Mouse (Mus musculus): ENCODE results near the gene Ahdc1.

The Ahdc1 gene

DNA sequence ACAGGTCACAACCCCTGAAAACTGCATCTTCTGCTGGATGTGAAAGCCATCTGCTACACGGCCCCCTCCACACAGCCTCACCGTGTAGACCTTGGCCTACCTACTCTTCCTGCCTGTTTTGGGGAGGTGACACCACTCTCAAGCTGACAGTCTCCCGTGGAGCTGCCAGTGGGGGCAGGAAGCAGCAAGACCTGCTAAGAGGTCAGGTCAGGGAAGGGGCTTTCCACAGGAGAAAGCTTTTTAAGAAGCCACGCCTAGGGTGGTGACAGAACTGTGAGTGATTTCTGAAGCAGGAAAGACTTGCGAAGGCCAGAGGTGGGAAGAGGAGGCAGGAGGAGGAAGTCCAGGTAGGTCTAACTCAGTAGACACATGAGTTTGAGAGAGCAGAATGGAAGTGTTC, 67.9 kb downstream of the Ahdc1 start:
- no peak for DNase-seq (ENCODE audit: low spot score)

DNA sequence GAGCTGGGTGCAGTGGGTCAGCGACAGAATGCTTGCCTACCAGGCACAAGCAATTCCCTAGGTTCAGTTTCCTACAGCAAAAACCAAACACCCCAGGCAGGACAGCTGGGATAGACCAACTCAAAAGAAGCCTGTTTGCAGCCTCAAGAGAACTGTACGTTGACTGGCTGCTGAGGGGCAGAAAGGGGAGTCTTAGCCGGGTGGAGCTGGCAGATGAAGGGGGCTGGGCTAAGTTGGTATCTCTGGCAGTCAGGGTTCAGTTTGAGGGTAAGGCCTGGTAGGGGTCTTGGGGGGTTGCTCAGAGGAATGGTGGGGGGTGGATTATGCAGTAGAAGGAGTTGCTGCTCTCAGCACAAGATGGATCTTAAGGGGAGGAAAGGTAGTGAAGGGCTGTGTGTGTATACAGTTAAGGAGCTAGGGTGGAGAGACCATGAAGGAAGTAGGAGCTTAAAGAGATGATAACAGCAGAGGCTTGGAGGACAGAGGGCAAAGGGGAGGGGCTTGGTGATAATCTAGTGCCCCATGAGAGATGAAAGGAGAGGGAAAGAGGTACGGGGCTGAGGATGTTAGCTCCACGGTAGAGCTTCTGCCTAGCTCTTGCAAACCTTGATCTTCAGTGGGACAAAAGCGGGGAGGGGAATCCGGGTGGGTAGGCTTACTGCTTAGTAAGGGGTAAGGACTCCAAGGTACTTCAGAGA, 68.5 kb downstream of the Ahdc1 start:
- no peak for DNase-seq (ENCODE audit: low spot score)

DNA sequence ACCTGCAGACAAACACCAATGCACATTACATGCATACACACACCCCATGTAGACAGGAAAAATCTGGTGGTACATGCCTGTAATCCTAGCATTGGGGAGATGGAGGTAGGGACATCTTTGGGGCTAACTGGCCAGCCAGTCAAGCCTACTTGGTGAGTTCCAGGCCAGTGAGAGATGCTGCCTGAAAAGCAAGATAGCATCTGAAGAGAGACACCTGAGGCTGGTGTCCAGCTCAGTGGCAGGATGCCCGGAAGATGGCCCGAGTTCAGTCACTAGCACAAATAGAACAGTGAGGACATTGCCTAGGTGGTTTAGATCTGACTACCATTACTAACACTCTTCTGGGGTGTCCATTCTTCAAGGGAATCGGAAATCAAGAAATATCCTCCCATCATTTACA, 69.8 kb downstream of the Ahdc1 start:
- DNase-seq (ENCODE audit: low spot score): no peak

GRCm38 (mm10) chr4:133082216-133082773, 71.2 kb downstream of the Ahdc1 start:
- DNase-seq (ENCODE audit: low spot score): no peak

GRCm38 (mm10) chr4:133083991-133084861, 73.2 kb downstream of the Ahdc1 start:
- peak; percentile 74 for DNase-seq (ENCODE audit: low spot score)

GRCm38 (mm10) chr4:133085011-133085782, 74.1 kb downstream of the Ahdc1 start:
- peak; percentile 58 for DNase-seq (ENCODE audit: low spot score)

DNA sequence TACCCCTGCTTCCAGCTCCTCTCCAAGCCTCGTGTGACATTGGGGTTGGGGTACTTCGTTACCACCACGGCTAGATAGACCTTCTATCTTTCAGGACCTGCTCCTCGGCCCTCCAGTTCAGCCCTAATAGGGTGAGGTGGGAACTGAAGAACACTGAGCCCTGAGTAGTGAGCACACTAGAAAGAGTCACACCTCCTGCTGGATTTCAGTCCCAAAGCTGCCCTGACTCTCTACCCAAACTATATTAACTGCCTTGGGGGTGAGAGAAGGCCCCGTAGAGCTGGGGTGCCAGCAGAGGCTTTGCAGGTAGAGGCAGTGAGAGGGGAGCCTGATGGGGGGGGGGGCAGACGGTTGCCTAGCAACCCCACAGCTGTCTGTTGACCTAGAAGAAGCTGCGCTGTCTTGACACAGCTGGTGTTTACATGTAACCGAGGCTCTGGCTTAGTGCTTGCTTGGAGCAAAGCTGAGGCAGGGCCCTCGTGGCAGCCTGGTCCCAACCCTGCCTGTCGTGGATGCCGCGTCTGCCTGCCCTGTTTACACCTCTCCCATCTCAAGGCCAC, 74.8 kb downstream of the Ahdc1 start:
- peak; percentile 45 for DNase-seq (ENCODE audit: low spot score)

- no peak for DNase-seq (ENCODE audit: low spot score)
Measured at GRCm38 (mm10) chr4:133087177-133087714, 76.2 kb downstream of the Ahdc1 start.

DNA sequence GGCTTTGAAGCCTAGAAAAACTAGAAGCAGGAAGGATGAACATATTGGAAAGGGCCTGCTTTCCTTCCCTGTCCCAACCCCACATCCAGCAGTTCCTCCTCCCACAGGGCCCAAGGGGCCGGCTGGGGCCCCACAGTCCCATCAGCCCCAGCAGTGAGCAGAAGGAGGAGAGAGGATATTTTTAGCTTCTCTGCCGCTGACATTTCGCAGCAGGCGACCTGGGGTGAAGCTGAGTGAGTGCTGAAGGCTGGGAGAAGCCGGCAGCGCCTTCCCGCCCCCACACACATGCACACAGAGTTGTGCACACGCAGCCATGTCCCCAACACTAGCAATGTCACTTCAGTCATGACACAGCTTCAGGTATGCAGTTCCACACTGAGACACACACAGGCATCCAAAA, 76.8 kb downstream of the Ahdc1 start:
- DNase-seq (ENCODE audit: low spot score): no peak

DNA sequence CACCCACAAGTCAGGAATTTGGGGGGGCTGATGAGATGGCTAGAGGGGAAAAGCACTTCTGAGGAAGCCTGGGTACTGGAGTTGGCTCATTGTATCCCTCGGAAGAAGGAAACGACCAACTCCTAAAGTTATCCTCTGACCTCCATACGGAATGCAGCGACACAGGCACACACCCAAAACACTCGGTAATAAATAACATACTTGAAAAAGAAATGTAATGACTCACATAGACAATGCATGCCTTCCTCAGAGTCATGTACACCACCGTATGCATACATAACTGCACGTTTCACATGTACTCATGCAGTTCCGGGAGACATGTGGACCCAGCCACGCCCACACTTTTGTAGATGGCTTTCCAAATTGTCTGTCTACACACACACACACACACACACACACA, 78.3 kb downstream of the Ahdc1 start:
- no peak for DNase-seq (ENCODE audit: low spot score)

DNA sequence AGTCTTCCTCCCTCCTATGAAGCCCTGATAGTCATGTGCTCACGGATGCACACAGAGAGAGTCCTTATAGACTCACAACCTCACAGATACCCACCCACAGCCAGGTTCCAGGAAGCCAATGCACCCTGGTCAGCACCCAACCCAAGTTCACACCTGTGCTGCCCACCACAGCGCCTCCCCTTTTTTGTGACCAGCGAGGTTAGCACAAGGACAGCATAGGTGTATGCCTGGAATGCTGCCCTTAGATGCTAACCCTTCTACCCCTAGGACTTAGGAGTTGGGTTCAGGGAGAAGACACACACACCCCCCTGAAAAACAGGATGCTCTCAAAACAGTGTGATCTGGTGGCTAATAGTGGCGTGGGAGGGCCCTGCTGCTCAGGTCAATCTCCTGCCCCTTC, 78.7 kb downstream of the Ahdc1 start:
- no peak for DNase-seq (ENCODE audit: low spot score)

GRCm38 (mm10) chr4:133090276-133090719, 79.2 kb downstream of the Ahdc1 start:
- DNase-seq (ENCODE audit: low spot score): no peak

DNA sequence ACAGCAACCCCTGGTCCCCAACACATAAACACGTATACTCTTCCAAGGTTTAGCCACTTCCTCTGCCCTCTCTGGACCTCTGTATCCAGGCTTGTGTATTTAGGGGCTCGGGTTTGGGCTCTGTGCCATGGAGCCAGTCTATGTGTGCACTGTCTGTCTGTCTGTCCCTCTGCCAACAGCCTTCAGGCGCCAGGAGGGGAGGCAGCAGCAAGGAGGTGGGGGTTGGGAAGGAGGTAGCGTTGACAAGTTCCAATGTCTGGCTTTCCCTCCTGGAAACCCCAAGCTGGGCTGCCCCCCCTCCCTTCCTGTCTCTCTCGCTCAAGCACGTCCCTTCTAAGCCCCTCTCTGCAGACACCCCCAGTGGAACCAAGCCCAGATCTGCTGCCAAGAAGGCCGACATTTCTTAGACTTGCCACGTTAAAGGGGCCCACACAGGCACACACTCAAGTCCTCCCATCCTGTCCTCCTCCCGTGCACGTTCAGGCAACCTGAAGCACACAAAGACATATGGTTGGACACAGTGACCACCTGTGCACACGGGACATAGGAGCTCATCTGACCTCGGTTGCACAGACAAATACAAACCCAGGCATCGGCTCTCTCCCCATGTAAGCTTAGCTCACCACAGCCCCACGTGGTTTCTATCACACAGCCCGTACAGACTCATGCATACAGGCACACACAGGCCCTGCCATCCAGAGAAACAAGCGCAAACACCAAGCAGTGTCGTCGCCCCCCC, 79.8 kb downstream of the Ahdc1 start:
- DNase-seq (ENCODE audit: low spot score): no peak

DNA sequence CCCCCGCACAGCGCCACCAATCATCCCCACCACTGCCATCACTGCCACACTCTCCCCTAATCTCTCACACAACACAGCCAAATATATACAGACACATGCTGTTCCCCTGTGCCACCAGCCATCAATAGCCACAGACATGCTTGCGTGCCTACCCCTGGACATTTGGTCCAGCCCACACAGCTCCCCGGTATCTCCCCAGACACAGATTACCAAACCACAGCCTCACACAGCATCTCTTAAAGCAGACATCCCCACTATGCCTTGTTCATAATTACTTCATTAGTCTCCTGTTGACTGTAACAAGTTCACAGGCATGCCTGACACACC, 80.4 kb downstream of the Ahdc1 start:
- no peak for DNase-seq (ENCODE audit: low spot score)

- peak; percentile 82 for DNase-seq (ENCODE audit: low spot score)
Measured at GRCm38 (mm10) chr4:133092453-133092901, 81.4 kb downstream of the Ahdc1 start.

DNA sequence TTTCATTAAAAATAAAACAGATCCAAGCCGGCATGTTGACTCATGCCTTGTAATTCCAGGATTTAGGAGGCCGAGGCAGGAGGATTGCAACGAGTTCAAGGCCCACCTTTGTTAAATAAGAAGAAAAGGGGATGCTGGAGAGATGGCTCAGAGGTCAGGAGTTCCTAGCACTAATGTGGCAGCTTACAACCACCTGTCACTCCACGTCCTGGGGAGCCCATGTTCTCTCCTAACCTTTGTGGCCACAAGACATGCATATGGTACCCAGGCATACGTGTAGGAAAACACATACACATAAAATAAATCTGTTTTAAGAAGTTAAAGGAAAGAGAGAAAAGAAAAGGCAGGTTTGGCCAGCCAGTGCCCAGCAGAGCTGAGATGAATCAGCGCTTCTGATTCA, 82.0 kb downstream of the Ahdc1 start:
- DNase-seq (ENCODE audit: low spot score): no peak

DNA sequence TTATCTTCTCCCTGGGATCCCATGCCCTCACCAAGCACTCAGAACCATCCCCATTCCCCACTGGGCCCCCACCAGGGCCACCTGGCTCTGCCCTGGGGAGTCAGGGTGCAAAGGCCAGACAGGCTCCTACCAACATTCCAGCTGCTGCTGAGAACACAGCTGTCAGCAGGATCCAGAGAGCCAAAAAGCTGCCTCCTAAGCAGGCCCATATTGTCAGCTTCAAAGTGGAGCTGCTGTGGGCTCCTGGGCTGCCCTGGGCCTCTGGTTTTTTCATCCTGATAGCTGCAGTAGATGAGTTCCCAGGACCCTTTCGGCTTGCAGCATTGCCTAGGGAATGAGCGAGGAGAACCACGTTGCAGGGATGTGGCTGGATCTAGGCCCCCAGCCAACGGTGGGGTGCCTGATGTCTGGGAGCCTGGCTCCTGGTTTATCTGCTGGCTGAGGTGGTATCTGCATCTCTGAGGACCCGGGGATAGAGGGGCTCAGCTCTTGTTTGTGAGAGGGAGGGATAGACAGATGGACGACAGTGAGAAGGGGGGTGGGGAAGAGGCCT, 82.5 kb downstream of the Ahdc1 start:
- peak; percentile 61 for DNase-seq (ENCODE audit: low spot score)

DNA sequence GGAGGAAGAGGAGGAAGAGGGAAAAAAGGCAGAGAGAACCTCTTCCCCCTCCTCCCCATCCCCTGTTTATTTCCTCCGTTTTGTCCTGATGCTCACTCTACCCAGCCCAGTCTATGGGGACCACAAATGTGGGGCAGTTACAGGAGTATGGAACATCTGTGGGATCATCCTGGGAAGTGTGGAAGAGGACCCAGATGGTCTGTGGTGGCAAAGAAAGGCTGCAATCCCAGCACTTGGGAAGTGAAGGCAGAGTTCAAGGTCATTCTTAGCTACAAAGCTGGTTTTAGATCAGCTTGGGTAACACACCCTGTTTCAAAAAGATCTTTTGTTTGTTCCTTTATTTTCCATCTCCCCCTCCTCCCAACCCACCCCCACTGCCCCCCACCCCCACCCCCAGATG, 83.2 kb downstream of the Ahdc1 start:
- DNase-seq (ENCODE audit: low spot score): no peak

- peak; percentile 87 for DNase-seq (ENCODE audit: low spot score)
Measured at GRCm38 (mm10) chr4:133094936-133095733, 84.1 kb downstream of the Ahdc1 start.

- peak; percentile 50 for DNase-seq (ENCODE audit: low spot score)
Measured at GRCm38 (mm10) chr4:133095734-133096065, 84.6 kb downstream of the Ahdc1 start.
